Mouse (Mus musculus) thymus, postnatal 0 days (tissue): ENCODE data around the gene Capn11. TPM values are rescaled to one million over a fixed set of nuclear protein-coding genes. Genes with fewer than 3 reads are reported as not detected.

ENCODE experiments used
- DNase-seq: peaks from one replicate; pipeline ENCODE4 v3.0.0-alpha.2; 2015; ENCODE audit warnings: low spot score
- polyA plus RNA-seq: library from polyadenylated mRNA; unstranded; fragments of >200 nt; fragmentation: Nextera tagmentation; extraction: Ambion mirVana; gene quantifications from 2 replicates; pipeline ENCODE4 v1.2.1, GENCODE M21; 2015

Capn11 gene
- polyA plus RNA-seq, 1 experiment from 2014 or later, result not detected

DNA sequence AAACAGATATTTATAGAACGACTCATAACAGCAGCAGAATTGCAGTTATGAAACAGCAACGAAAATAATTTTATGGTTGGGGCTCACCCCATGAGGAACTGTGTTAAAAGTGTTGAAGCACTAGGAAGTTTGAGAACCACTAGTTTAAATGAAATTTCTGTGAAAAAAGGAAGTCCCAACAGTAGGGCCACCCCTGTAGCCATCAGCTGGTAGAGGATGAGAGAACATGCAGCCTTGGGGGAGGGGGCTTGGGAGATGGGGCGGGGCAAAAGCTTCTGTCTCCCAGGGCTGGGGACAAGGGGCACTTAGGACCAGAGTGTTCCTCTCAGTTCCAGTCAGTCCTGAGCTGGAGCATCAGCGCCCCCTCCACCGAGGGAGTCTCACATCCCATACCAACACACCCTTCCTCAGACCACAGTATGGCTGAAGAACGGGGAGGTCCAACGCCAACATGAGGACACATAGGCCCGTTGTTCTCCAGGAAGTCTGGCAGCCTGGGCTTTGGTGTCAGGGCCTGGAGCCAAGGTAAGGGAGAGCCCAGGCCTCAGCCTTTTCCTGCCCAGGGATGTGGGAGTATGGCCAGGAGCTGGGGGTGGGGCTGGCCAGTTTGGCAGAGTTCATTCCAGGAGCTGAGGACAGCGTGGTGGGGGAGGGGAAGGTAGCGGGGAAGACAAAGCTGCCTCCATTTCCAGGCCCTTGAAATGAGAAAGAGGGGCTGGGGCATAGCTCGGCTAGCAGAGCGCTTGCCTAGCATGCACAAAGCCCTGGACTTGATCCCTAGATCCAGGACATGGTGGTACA lies 74.8 kb downstream of the Capn11 start:
- no peak for DNase-seq

DNA sequence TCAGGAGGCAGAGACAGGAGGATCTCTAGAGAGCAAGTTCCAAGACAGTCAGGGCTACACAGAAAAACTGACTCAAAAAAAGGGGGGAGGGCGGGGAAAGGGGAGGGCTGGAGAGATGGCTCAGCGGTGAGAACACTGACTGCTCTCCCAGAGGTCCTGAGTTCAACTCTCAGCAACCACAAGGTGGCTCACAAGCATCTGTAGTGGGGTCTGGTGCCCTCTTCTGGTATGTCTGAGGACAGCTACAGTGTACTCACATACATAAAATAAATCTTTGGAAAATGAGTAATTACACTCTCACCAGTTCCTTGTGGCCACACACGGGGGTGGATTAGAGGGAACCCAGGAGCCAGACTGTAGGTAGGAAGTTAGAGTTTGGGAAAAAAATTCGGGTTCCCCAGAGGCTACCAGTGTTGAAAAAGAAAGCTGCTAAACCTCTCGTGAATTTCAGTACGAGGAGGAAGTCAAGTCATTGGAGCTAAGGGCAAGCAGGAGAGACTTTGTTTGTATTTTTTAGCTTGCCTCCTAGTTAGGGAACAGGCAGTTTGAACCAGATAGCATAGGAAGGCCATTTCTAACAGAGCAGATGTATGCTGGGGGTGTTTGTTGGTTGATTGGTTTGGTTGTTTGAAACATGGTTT lies 76.3 kb downstream of the Capn11 start:
- peak; percentile 49 for DNase-seq

GRCm38 (mm10) chr17:45582188-45582587 lies 76.9 kb downstream of the Capn11 start:
- DNase-seq, result no peak

- DNase-seq, result peak; percentile 83
Measured at GRCm38 (mm10) chr17:45581567-45581983, 77.5 kb downstream of the Capn11 start.

DNA sequence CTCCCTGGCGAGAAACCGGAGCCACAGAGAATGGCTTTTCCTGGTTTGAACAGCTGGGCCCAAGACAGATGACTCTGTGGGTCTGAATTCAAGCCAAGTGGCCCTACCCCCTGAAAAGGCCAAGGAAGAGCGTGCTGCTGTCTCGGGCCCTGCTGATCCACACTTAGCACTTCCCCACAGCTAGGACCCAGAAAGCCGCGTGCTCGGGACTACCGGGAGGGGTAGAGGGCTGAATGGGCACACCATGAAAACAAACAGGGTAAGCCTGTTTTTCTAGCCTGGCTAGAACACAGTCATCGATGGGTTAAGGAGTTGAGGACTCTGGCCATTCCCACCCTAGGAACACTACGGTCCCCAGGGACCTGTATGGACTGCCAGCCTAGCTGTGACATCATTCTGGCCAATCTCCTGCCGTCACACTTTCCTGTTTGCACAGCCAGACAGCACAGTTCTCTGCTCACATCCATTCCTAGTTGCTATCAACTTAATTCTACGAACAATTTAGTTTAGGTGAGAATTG lies 78.1 kb downstream of the Capn11 start:
- DNase-seq, result no peak

Other genes with a start within 250 kb of the Capn11 start
- gene Cdc5l, start 225.6 kb downstream of the Capn11 start, polyA plus RNA-seq, result 77.0 and 86.8 TPM in 2 replicates
- 0.37 and 0.65 TPM in 2 replicates for gene Spats1, start 183.9 kb downstream of the Capn11 start, polyA plus RNA-seq
- 26.9 and 27.7 TPM in 2 replicates for gene Aars2, start 152.5 kb downstream of the Capn11 start, polyA plus RNA-seq
- gene Tcte1, start 135.9 kb downstream of the Capn11 start, polyA plus RNA-seq, result 1.3 and 3.0 TPM in 2 replicates
- gene Tmem151b, start 109.6 kb downstream of the Capn11 start, polyA plus RNA-seq, result 19.0 and 19.6 TPM in 2 replicates
- 70.4 and 80.2 TPM in 2 replicates for gene Nfkbie, start 103.6 kb downstream of the Capn11 start, polyA plus RNA-seq
- gene Slc35b2, start 95.5 kb downstream of the Capn11 start, polyA plus RNA-seq, result 95.8 and 96.9 TPM in 2 replicates
- gene Hsp90ab1, start 86.1 kb downstream of the Capn11 start, polyA plus RNA-seq, result 1,223 and 1,279 TPM in 2 replicates
- 243 and 252 TPM in 2 replicates for gene Slc29a1, start 59.7 kb downstream of the Capn11 start, polyA plus RNA-seq
- 1.5 and 1.7 TPM in 2 replicates for gene Mymx, start 57.2 kb downstream of the Capn11 start, polyA plus RNA-seq
- gene Mrpl14, start 27.0 kb upstream of the Capn11 start, polyA plus RNA-seq, result 174 and 197 TPM in 2 replicates
- 16.6 and 18.6 TPM in 2 replicates for gene Tmem63b, start 27.6 kb upstream of the Capn11 start, polyA plus RNA-seq
- gene 1600014C23Rik, start 74.5 kb upstream of the Capn11 start, polyA plus RNA-seq, result not detected in 2 replicates